Mouse (Mus musculus) forelimb bud, embryonic 11.5 days (tissue): ENCODE results near the gene Scfd2.

Experiments
- DNase-seq: peaks from one replicate; pipeline ENCODE4 v3.0.0-alpha.2; 2012; ENCODE audit warnings: low read depth, low spot score

Gene Scfd2

DNA sequence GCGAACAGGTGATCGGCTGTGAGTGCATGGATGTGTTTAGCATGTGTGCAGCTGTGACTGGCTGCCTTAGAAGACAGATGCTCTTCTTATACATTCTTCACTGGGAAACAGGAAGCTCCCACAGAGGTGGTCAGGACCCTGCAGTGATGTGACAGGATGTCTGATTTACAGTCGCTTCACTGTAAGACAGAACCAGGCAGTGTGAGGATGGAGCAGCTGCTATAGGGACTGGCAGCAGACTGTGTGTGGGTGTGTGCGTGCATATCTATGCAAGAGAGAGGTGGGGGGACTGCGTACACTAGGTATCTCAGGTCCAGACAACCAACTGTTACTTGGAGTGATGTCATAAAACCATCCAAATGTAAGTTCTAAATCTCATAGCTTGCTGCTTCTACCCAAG lies 254.3 kb downstream of the Scfd2 start:
- no peak for DNase-seq

GRCm38 (mm10) chr5:74273313-74273712 lies 258.2 kb downstream of the Scfd2 start:
- DNase-seq = no peak

DNA sequence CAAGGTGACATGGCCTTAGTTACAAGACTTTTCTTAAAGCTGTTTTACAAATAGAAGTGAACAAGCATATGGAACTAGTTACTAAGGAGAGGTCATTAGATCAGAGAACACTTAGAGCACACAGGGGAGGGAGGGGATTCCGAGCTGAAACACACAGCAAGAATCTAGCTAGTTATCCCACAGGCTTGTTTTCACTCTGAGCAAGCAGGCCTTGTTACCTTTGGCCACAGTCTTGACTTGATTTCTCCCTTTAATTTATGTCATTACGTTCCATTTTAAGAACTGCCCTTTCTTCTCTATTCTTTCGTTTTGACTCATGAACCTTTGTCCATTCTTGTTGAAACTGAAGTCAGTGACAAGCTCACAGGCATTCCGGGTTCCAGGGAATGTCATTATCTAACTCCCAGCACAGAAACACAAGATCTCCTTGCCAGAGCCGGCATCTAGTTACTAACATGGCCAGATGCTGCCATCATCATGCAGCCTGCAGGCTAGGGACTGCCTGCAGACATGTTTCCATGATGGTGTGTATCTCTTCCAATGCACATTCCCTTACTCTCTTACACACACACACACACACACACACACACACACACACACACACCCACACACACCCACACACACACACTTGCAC lies 263.7 kb downstream of the Scfd2 start:
- DNase-seq = peak; percentile 77

DNA sequence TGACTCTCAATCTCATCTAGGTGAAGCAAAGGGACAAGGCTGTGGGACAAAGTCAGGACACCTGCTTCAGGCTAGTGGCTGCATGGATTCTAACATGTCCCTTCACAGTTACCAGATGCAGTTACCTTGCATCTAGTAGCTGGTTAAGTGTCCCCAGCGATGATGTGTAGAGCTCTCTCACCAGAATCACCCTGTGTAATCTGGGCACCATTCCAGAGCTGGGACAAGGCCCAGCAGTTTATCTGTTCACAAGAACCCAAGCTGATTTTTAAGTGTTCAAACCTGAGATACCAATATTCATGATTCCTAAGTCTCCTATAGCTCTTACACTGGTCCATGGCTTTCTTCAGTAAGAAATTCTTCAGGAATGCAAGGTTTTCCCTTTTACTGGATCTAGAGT lies 264.4 kb downstream of the Scfd2 start:
- no peak for DNase-seq

DNA sequence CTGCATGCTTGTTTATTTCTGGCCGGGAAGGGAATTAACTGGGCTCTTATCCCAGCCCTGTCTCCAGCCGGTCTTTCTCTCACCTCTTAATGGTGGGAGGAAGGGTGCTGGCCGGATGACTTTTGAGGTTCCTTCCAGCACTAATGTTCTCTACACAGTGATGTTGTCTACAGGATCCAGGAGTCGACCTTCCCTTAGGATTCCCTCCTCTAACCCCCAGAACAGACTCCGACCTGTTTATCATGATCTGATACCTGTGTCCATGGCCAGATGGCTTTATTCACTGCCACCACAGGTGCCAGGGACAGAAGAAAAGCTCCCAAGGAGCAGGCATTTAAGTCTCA lies 265.1 kb downstream of the Scfd2 start:
- no peak for DNase-seq

GRCm38 (mm10) chr5:74265601-74266475 lies 265.7 kb downstream of the Scfd2 start:
- peak; percentile 84 for DNase-seq

- DNase-seq = no peak
Measured at GRCm38 (mm10) chr5:74265151-74265550, 266.4 kb downstream of the Scfd2 start.

- no peak for DNase-seq
Measured at GRCm38 (mm10) chr5:74264541-74264940, 267.0 kb downstream of the Scfd2 start.

- DNase-seq = no peak
Measured at GRCm38 (mm10) chr5:74261016-74261415, 270.5 kb downstream of the Scfd2 start.

GRCm38 (mm10) chr5:74260378-74260809 lies 271.2 kb downstream of the Scfd2 start:
- no peak for DNase-seq

DNA sequence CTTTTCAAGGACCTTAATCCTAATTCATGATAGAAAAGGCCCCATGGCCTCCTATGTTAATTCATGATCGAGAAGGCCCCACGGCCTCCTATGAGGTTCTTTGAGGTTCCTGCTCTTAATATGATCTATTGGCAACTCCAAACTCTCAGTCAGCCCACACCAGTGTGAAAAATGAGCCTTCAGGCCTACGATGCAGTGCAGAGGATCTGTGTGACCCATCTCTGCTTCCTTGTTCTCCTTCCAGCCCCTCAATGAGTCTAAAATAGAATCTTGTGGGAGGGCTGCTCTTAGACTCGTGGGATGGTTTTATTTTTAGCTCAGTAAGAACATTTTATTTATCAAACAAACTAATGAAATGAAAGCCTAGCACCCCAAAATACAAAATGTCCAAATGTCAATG lies 274.9 kb downstream of the Scfd2 start:
- no peak for DNase-seq

- DNase-seq = no peak
Measured at GRCm38 (mm10) chr5:74254996-74255395, 276.6 kb downstream of the Scfd2 start.

DNA sequence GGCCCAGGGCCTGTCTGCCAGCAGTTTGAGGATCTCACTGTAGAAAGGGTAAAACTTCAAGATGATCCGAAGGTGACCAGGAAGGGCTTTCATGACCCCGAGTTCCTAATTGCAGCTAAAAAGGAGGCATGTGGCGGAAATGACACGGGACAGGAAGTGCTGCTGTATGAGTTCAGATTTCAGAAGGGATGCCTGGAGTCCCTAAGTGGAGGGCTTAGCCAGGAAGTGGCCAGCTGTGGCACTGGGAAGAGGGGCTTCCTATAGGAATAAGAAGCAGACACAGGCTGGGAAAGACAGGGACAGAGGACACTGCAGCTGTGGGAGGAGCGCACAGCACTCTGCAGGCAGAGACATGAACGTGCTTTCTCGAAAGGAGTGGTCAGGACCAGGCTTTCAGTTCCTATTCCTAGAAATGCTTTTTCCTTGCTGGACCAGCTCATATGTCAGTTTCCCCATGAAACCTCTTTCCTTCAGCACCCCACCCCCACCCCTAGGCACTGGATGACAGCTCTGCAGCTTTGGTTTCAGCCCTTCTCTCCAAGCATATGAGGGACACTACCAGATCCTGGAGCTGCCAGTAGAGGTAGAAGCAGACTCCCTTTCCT lies 277.7 kb downstream of the Scfd2 start:
- DNase-seq = no peak

GRCm38 (mm10) chr5:74252672-74253286 lies 278.8 kb downstream of the Scfd2 start:
- no peak for DNase-seq

- no peak for DNase-seq
Measured at GRCm38 (mm10) chr5:74250947-74251346, 280.6 kb downstream of the Scfd2 start.

- no peak for DNase-seq
Measured at GRCm38 (mm10) chr5:74250308-74250707, 281.3 kb downstream of the Scfd2 start.

GRCm38 (mm10) chr5:74249794-74250193 lies 281.8 kb downstream of the Scfd2 start:
- no peak for DNase-seq

DNA sequence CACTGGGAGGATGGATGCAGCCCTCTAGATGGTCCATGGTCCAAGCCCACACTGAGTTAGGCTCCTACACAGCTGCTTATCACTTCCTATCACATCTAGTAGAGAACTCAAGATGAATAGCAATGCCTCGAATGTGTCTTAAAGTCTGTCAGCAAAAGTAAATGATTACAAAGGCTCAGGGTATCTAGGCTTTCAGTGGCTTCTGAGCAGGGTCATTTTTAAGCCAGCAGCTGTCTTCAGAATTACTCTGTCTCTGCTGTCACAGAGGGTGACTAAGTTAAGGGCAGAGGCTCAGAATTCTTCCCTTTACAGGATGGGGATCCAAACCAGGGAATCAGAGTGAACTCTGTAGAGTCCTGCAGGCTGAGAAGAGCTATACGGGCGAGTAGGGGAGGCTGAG lies 284.6 kb downstream of the Scfd2 start:
- no peak for DNase-seq

DNA sequence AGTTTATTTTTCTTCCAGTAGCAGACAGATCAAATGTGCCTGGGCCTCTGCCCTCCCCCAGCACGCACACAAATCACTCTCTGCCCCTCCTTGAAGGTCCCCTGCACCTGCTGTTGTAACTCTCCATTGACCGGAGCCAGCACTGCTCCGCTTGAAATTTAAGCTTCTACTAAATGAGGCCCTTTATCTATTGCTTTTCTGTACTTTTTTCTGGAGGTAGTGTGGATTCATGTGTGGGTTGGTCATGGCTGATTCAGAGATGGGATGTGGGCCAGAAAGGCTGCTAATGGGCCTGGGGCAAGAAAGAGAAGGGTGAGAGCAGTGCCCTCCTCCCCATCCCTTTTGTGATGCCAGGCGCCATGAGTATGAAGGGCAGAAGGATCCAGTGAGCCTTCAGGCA lies 285.1 kb downstream of the Scfd2 start:
- DNase-seq = no peak

- no peak for DNase-seq
Measured at GRCm38 (mm10) chr5:74245641-74246145, 285.9 kb downstream of the Scfd2 start.

DNA sequence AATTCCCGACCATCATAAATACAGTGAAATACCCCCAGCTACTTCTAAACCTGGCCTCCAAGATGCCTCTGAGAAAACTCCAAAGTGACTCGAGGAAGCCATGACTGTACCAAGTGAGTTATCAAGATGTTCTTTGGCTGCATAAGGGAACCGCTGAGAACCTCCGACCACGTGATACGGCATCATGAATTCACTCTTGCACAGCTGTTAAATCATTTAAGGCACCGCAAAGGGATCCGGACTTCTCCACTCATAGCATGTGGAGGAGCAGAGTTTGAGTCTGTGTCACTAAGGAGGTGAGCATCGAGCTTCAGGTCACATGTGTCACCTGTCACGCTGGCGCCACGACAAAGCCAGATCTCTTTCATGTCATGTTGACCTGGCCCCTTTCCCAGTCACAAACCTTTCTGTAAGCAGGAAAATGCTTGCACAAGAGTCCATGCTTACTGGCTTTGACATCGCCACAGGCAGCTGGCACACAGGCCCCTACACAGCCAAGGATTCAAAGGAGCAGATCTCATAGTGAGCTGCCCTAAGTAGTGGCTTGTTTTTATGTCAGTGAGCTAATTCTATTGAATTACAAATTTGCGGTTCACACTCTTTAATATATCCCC lies 287.0 kb downstream of the Scfd2 start:
- no peak for DNase-seq

DNA sequence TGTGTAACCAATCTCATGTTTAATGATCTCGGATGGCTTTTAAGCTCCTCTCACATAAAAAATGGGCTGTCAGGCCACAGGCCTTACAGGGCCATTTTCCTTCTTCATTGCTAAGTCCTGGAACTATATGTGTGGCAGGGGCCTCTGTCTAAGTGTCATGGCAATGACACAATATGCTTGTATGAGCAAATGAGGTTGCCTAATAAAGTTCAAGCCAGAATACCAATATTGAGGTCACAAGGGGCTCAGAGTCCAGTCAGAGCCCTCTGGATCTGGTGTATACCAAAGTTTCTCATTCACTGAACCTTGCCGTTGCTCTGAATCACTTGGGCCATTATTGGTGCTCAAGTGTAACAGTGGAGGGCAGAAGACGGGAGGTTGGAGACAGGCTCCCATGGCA lies 288.9 kb downstream of the Scfd2 start:
- DNase-seq = no peak
